Mouse (Mus musculus) MEL (cell line): ENCODE measurements at regions not wholly inside any gene's neighbourhood (a gene's known extent, or its start where the extent isn't known, plus 50 kb on each side); places are given as distances from the start of the nearest gene placed in this dataset.

Source experiments
- DNase-seq: peaks from one replicate; pipeline ENCODE4 v3.0.0; 2011; ENCODE audit warnings: low read depth, low spot score
- H3K27ac ChIP-seq: 2 replicates; pipeline ENCODE4 v1.5.1; 2012; ENCODE audit warnings: low read depth, mild to moderate bottlenecking, control low read depth, low read length, moderate library complexity; ENCODE audit not compliant: control insufficient read depth
- H3K27me3 ChIP-seq, 2 experiments: fragments of 150-350 bp in 1 of 2; sonication (generic) in 1 of 2; 2 replicates each; pipeline ENCODE4 v1.6.1; 2012; ENCODE audit warnings: low read length in 2 of 2, mild to moderate bottlenecking in 2 of 2, improper control_type of control experiment in 1 of 2, moderate library complexity in 1 of 2; ENCODE audit not compliant: insufficient read depth in 2 of 2, control insufficient read depth in 1 of 2
- H3K36me3 ChIP-seq, 2 experiments: 2 replicates each; pipeline ENCODE4 v1.6.1; 2012 to 2014; ENCODE audit warnings: low read length in 2 of 2, improper control_type of control experiment in 1 of 2, inconsistent platforms in 1 of 2, mild to moderate bottlenecking in 1 of 2; ENCODE audit not compliant: insufficient read depth in 2 of 2, control insufficient read depth in 1 of 2
- H3K4me1 ChIP-seq, 2 experiments: fragments of 150-350 bp in 1 of 2; sonication (generic) in 1 of 2; 2 replicates each; pipeline ENCODE4 v1.6.1; 2012; ENCODE audit warnings: low read length in 2 of 2, improper control_type of control experiment in 1 of 2, mild to moderate bottlenecking in 1 of 2; ENCODE audit not compliant: insufficient read depth in 2 of 2, control insufficient read depth in 1 of 2
- H3K4me3 ChIP-seq, 2 experiments: fragments of 150-350 bp in 1 of 2; sonication (generic) in 1 of 2; 2 replicates each; pipeline ENCODE4 v1.5.1; 2012; ENCODE audit warnings: low read depth in 2 of 2, low read length in 2 of 2, mild to moderate bottlenecking in 2 of 2, moderate library complexity in 2 of 2, control low read depth in 1 of 2, improper control_type of control experiment in 1 of 2; ENCODE audit not compliant: control insufficient read depth in 1 of 2, insufficient read depth in 1 of 2
- H3K79me2 ChIP-seq: 2 replicates; pipeline ENCODE4 v1.6.1; 2012; ENCODE audit warnings: mild to moderate bottlenecking, low read length, moderate library complexity; ENCODE audit not compliant: control insufficient read depth, poor library complexity, insufficient read depth
- H3K9ac ChIP-seq: 2 replicates; pipeline ENCODE4 v1.6.1; 2012; ENCODE audit warnings: low read depth, mild to moderate bottlenecking, control low read depth, low read length, moderate library complexity; ENCODE audit not compliant: control insufficient read depth, poor library complexity, severe bottlenecking
- H3K9me3 ChIP-seq: fragments of 150-350 bp; sonication (generic); replicated peaks from 2 replicates; pipeline ENCODE4 v1.6.1; 2012; ENCODE audit warnings: mild to moderate bottlenecking, low read length, improper control_type of control experiment, moderate library complexity; ENCODE audit not compliant: insufficient read depth
- CHD1 ChIP-seq: IDR thresholded peaks from 2 replicates; pipeline ENCODE4 v1.6.1; 2012; ENCODE audit warnings: low read depth, mild to moderate bottlenecking, inconsistent platforms, low read length, improper control_type of control experiment
- CHD2 ChIP-seq: IDR thresholded peaks from 2 replicates; pipeline ENCODE4 v1.6.1; 2011; ENCODE audit warnings: low read length, improper control_type of control experiment
- E2F4 ChIP-seq: IDR thresholded peaks from 2 replicates; pipeline ENCODE4 v1.6.1; 2011; ENCODE audit warnings: low read depth, low read length, improper control_type of control experiment, borderline replicate concordance
- HCFC1 ChIP-seq: IDR thresholded peaks from 2 replicates; pipeline ENCODE4 v1.6.1; 2012; ENCODE audit warnings: low read depth, mild to moderate bottlenecking, inconsistent platforms, low read length, improper control_type of control experiment, moderate library complexity
- JUND ChIP-seq: IDR thresholded peaks from 2 replicates; pipeline ENCODE4 v1.6.1; 2011; ENCODE audit warnings: low read depth, mild to moderate bottlenecking, improper control_type of control experiment, low read length
- KAT2A ChIP-seq: conservative IDR thresholded peaks from 2 replicates; pipeline ENCODE4 v1.6.1; 2012; ENCODE audit warnings: low read depth, low read length, improper control_type of control experiment, inconsistent platforms
- MAFK ChIP-seq: IDR thresholded peaks from 2 replicates; pipeline ENCODE4 v1.6.1; 2011; ENCODE audit warnings: low read depth, mild to moderate bottlenecking, low read length, improper control_type of control experiment, borderline replicate concordance
- MAX ChIP-seq: IDR thresholded peaks from 2 replicates; pipeline ENCODE4 v1.6.1; 2011; ENCODE audit warnings: low read length, improper control_type of control experiment
- MXI1 ChIP-seq: IDR thresholded peaks from 2 replicates; pipeline ENCODE4 v1.6.1; 2011; ENCODE audit warnings: mild to moderate bottlenecking, low read depth, low read length, improper control_type of control experiment
- NELFE ChIP-seq: IDR thresholded peaks from 2 replicates; pipeline ENCODE4 v1.6.1; 2011; ENCODE audit warnings: low read depth, low read length, improper control_type of control experiment
- POLR2AphosphoS5 ChIP-seq: IDR thresholded peaks from 2 replicates; pipeline ENCODE4 v1.6.1; 2012; ENCODE audit warnings: low read depth, borderline replicate concordance, mild to moderate bottlenecking, inconsistent platforms, low read length, moderate library complexity, mixed read lengths
- RAD21 ChIP-seq: IDR thresholded peaks from 2 replicates; pipeline ENCODE4 v1.6.1; 2011; ENCODE audit warnings: mild to moderate bottlenecking, low read depth, low read length, improper control_type of control experiment
- RCOR1 ChIP-seq: IDR thresholded peaks from 2 replicates; pipeline ENCODE4 v1.6.1; 2012; ENCODE audit warnings: low read depth, mild to moderate bottlenecking, inconsistent platforms, low read length, improper control_type of control experiment
- SIN3A ChIP-seq: IDR thresholded peaks from 2 replicates; pipeline ENCODE4 v1.6.1; 2012; ENCODE audit warnings: low read length, improper control_type of control experiment, inconsistent platforms
- SMC3 ChIP-seq: IDR thresholded peaks from 2 replicates; pipeline ENCODE4 v1.6.1; 2011; ENCODE audit warnings: low read depth, low read length, improper control_type of control experiment
- TBP ChIP-seq: IDR thresholded peaks from 2 replicates; pipeline ENCODE4 v1.8.0; 2011; ENCODE audit warnings: low read depth, low read length, improper control_type of control experiment
- USF1 ChIP-seq: IDR thresholded peaks from 2 replicates; pipeline ENCODE4 v1.6.1; 2014; ENCODE audit warnings: low read depth, mild to moderate bottlenecking, inconsistent platforms, low read length, improper control_type of control experiment, moderate library complexity
- ZC3H11A ChIP-seq: IDR thresholded peaks from 2 replicates; pipeline ENCODE4 v1.6.1; 2012; ENCODE audit warnings: low read depth, mild to moderate bottlenecking, inconsistent platforms, low read length, improper control_type of control experiment
- ZKSCAN1 ChIP-seq: IDR thresholded peaks from 2 replicates; pipeline ENCODE4 v1.6.1; 2012; ENCODE audit warnings: low read depth, mild to moderate bottlenecking, inconsistent platforms, low read length, improper control_type of control experiment, moderate library complexity
- ZMIZ1 ChIP-seq: IDR thresholded peaks from 2 replicates; pipeline ENCODE4 v1.6.1; 2012; ENCODE audit warnings: low read depth, mild to moderate bottlenecking, inconsistent platforms, low read length, improper control_type of control experiment, moderate library complexity

- no peak for DNase-seq
- Histone ChIP-seq H3K27me3 (no peaks in the 10 kb centered on the region), H3K79me2 (no peaks in the 10 kb centered on the region), H3K4me1 (no peaks in the 10 kb centered on the region), H3K27ac (no peak overlapping the region)
- no peak for TF ChIP-seq SMC3
- no peak for TF ChIP-seq CHD1
- no peak for TF ChIP-seq JUND
- no peak for TF ChIP-seq HCFC1
- TF ChIP-seq ZKSCAN1: no peak
- TF ChIP-seq CHD2: no peak
- TF ChIP-seq E2F4: no peak
- no peak for TF ChIP-seq TBP
- no peak for TF ChIP-seq SIN3A
- TF ChIP-seq RCOR1: no peak
- TF ChIP-seq MAX: no peak
- TF ChIP-seq USF1: no peak
- TF ChIP-seq POLR2AphosphoS5: no peak
- TF ChIP-seq MAFK: no peak
- TF ChIP-seq ZMIZ1: no peak
- TF ChIP-seq RAD21: no peak
- TF ChIP-seq ZC3H11A: no peak
- no peak for TF ChIP-seq NELFE
- no peak for TF ChIP-seq KAT2A
- no peak for TF ChIP-seq MXI1
- TF ChIP-seq, all 39 proteins: peak for 0
- H3K9me3 ChIP-seq: no peaks in the 10 kb centered on the region
- no peak overlapping the region for H3K4me3 ChIP-seq
- no peak overlapping the region for H3K9ac ChIP-seq
- H3K36me3 ChIP-seq: no peaks in the 10 kb centered on the region
These were observed 55.8 kb upstream of the Gm26897 start for GRCm38 (mm10) chr5:111677847-111678311.

GRCm38 (mm10) chr5:111678496-111678895 is 55.2 kb upstream of the Gm26897 start:
- no peaks in the 10 kb centered on the region for H3K27me3 ChIP-seq
- no peak for TF ChIP-seq CHD1
- no peaks in the 10 kb centered on the region for H3K4me1 ChIP-seq
- no peaks in the 10 kb centered on the region for H3K9me3 ChIP-seq
- no peak overlapping the region for H3K4me3 ChIP-seq
- H3K36me3 ChIP-seq: no peaks in the 10 kb centered on the region
- H3K79me2 ChIP-seq: no peaks in the 10 kb centered on the region
- H3K9ac ChIP-seq: no peak overlapping the region
- no peak overlapping the region for H3K27ac ChIP-seq
- DNase-seq: no peak
